22 mouse cellular contexts compared by ENCODE assay signal in genomic region chr4:58490374-58490773, GRCm38 (mm10).
DNase-seq lines count a peak whose midpoint lies in the region; ATAC-seq lines count a peak whose summit lies in the region.
"Had no signal": no experiment of that assay in that cellular context is flagged by ENCODE, and none has a peak within 500 bp of the region (broad histone marks: within the 10 kb centered on the region; RNA-seq: fewer than 3 reads in every experiment).

No protein-coding gene starts in this region.

- H3K27ac ChIP-seq in heart, embryonic 12.5 days (ENCODE audit: poor library complexity, severe bottlenecking): no peak overlapping the region
- H3K27ac ChIP-seq in intestine, embryonic 16.5 days (ENCODE audit: low read length): no peak overlapping the region
- H3K27ac ChIP-seq: embryonic facial prominence, embryonic 12.5 days; hindbrain, embryonic 14.5 days; liver, embryonic 12.5 days; neural tube, embryonic 15.5 days had no signal

- DNase-seq in heart, adult 8-10 months (ENCODE audit: low spot score): no peak
- DNase-seq in kidney, postnatal 4 days: peak; percentile 23 to 43
- no peak for DNase-seq in kidney, postnatal 10 days
- DNase-seq in ES-CJ7 (ENCODE audit: low read depth, low spot score): peak; percentile 77
- DNase-seq in right cerebral cortex, postnatal 4 days: no peak
- DNase-seq in right cerebral cortex, postnatal 10 days (ENCODE audit: low spot score in 2 of 2): no peak
- DNase-seq: adrenal gland, postnatal 10 days; B cell, adult 2 months; cerebellum, adult 9-11 months; forebrain, postnatal 0 days; heart, postnatal 10 days; lung, adult 2 months; right cerebral cortex, postnatal 25 days; thymus, postnatal 14 days had no signal

- H3K4me3 ChIP-seq in heart, embryonic 12.5 days: no peak overlapping the region
- no peak overlapping the region for H3K4me3 ChIP-seq in intestine, embryonic 16.5 days (ENCODE audit: low read length)
- H3K4me3 ChIP-seq: embryonic facial prominence, embryonic 12.5 days; liver, embryonic 12.5 days; myocyte; neural tube, embryonic 15.5 days had no signal

- no peaks in the 10 kb centered on the region for H3K9me3 ChIP-seq in heart, embryonic 12.5 days (replicated peaks)
- no peaks in the 10 kb centered on the region for H3K9me3 ChIP-seq in intestine, embryonic 16.5 days (ENCODE audit: control insufficient read depth, low read length)
- H3K9me3 ChIP-seq: embryonic facial prominence, embryonic 12.5 days; liver, embryonic 12.5 days; neural tube, embryonic 15.5 days had no signal

- H3K27me3 ChIP-seq in heart, embryonic 12.5 days (replicated peaks): no peaks in the 10 kb centered on the region
- H3K27me3 ChIP-seq in intestine, embryonic 16.5 days (replicated peaks; ENCODE audit: control insufficient read depth, insufficient read depth, low read length): no peaks in the 10 kb centered on the region
- H3K27me3 ChIP-seq: embryonic facial prominence, embryonic 12.5 days; liver, embryonic 12.5 days; neural tube, embryonic 15.5 days had no signal

- no peaks in the 10 kb centered on the region for H3K36me3 ChIP-seq in heart, embryonic 12.5 days
- H3K36me3 ChIP-seq in intestine, embryonic 16.5 days (ENCODE audit: control insufficient read depth, insufficient read depth, low read length): 0 out of 2 replicates have a peak, but pooled peaks cover 6% of the 10 kb centered on the region
- H3K36me3 ChIP-seq: neural tube, embryonic 15.5 days had no signal

- H3K4me1 ChIP-seq in heart, embryonic 12.5 days (replicated peaks): peaks cover 6% of the 10 kb centered on the region
- peaks cover 6% of the 10 kb centered on the region for H3K4me1 ChIP-seq in intestine, embryonic 16.5 days (ENCODE audit: control insufficient read depth, insufficient read depth, low read length)
- H3K4me1 ChIP-seq: embryonic facial prominence, embryonic 12.5 days; liver, embryonic 12.5 days; neural tube, embryonic 15.5 days had no signal

- H3K4me2 ChIP-seq in heart, embryonic 12.5 days: no peak overlapping the region
- H3K4me2 ChIP-seq in intestine, embryonic 16.5 days (ENCODE audit: low read depth, low read length): no peak overlapping the region
- H3K4me2 ChIP-seq: embryonic facial prominence, embryonic 12.5 days; hindbrain, embryonic 14.5 days; liver, embryonic 12.5 days; midbrain, embryonic 11.5 days; neural tube, embryonic 15.5 days had no signal

- WGBS in heart, embryonic 12.5 days: 61% methylated on average over 4 of the region's 4 CpGs
- 83% methylated on average over 4 of the region's 4 CpGs for WGBS in intestine, embryonic 16.5 days

- ATAC-seq in heart, embryonic 12.5 days (ENCODE audit: insufficient number of reproducible peaks, low FRiP score): peak; percentile 39; the same call in 1 of the 2 replicates
- ATAC-seq in intestine, embryonic 16.5 days: peak; percentile 67; the same call in 1 of the 2 replicates
- ATAC-seq: forebrain, postnatal 0 days; liver, embryonic 12.5 days had no signal

- H3K9ac ChIP-seq in heart, embryonic 12.5 days: no peak overlapping the region
- H3K9ac ChIP-seq in intestine, embryonic 16.5 days (ENCODE audit: low read depth, low read length): no peak overlapping the region
- H3K9ac ChIP-seq: embryonic facial prominence, embryonic 12.5 days; forebrain, postnatal 0 days; hindbrain, embryonic 14.5 days; liver, embryonic 12.5 days; neural tube, embryonic 15.5 days had no signal

Comparison
In these comparisons a context has a peak if more than half of its experiments do, and no peak if none do; other contexts are left out.
1. DNase-seq: peak in kidney, postnatal 4 days (2 of 2) and ES-CJ7 (single experiment); none in heart, adult 8-10 months (single experiment), kidney, postnatal 10 days (single experiment), right cerebral cortex, postnatal 4 days (single experiment) and right cerebral cortex, postnatal 10 days (0 of 2).